Mouse (Mus musculus) kidney, adult 10 weeks (tissue): Measurements from ENCODE around the gene Oaz2. TPM values are rescaled to one million over a fixed set of nuclear protein-coding genes. Genes with fewer than 3 reads are reported as not detected.

Source experiments
- polyA plus RNA-seq: library from polyadenylated mRNA; stranded (reverse); fragments of 350-450 nt; fragmentation: Illumina TruSeq; extraction: RNeasy Lipid Tissue Mini Kit (QIAGEN cat#74804); gene quantifications from one replicate; pipeline ENCODE4 v1.2.3, GENCODE M21; 2014; ENCODE audit warnings: low read depth, low replicate concordance

The Oaz2 gene
- 60.8 TPM for polyA plus RNA-seq

GRCm38 (mm10) chr9:65667701-65668100 lies at the start of gene Oaz2:
TSS of gene Oaz2 (plus strand) at chr9:65668001.

GRCm38 (mm10) chr9:65629025-65629766 lies 38.6 kb upstream of the Oaz2 start, which contains the start of gene Rbpms2:
TSS of gene Rbpms2 (plus strand) at chr9:65629648.

Other genes starting within 250 kb of the Oaz2 start
- 94.6 TPM for gene Slc51b, start 245.0 kb upstream of the Oaz2 start, polyA plus RNA-seq
- gene Mtfmt, start 232.2 kb upstream of the Oaz2 start, polyA plus RNA-seq, result 15.0 TPM
- 145 TPM for gene Spg21, start 207.1 kb upstream of the Oaz2 start, polyA plus RNA-seq
- not detected for gene Ankdd1a, start 147.8 kb upstream of the Oaz2 start, polyA plus RNA-seq
- 0.32 TPM for gene Plekho2, start 88.0 kb upstream of the Oaz2 start, polyA plus RNA-seq
- gene Pif1, start 80.8 kb upstream of the Oaz2 start, polyA plus RNA-seq, result not detected
- gene Rbpms2, start 38.4 kb upstream of the Oaz2 start, polyA plus RNA-seq, result 70.9 TPM
- 7.8 TPM for gene Zfp609, start 159.6 kb downstream of the Oaz2 start, polyA plus RNA-seq
- gene Pclaf, start 222.2 kb downstream of the Oaz2 start, polyA plus RNA-seq, result 0.73 TPM
- gene Trip4, start 240.8 kb downstream of the Oaz2 start, polyA plus RNA-seq, result 53.4 TPM
- gene Csnk1g1, start 240.9 kb downstream of the Oaz2 start, polyA plus RNA-seq, result 16.0 TPM